Mouse (Mus musculus) lung, postnatal 0 days (tissue): ENCODE measurements around the gene Dock4.

Experiments
- CTCF ChIP-seq: IDR thresholded peaks from 2 replicates; pipeline ENCODE4 v1.5.1; 2016; ENCODE audit warnings: antibody characterized with exemption, mild to moderate bottlenecking
- EP300 ChIP-seq: IDR thresholded peaks from 2 replicates; pipeline ENCODE4 v1.6.1; 2016; ENCODE audit warnings: antibody characterized with exemption, mild to moderate bottlenecking, control low read depth

GRCm38 (mm10) chr12:40458977-40459376 lies 13.2 kb downstream of the Dock4 start:
- TF ChIP-seq CTCF: no peak
- peak; percentile 95 for TF ChIP-seq EP300
